Mouse (Mus musculus) embryonic facial prominence, embryonic 10.5 days (tissue): Measurements from ENCODE around the gene Pla2g6. TPM values are rescaled to one million over a fixed set of nuclear protein-coding genes. Genes with fewer than 3 reads are reported as not detected.

Experiments used
- DNase-seq: peaks from one replicate; pipeline ENCODE4 v3.0.0-alpha.2; 2017; ENCODE audit warnings: low spot score
- H3K27ac ChIP-seq: fragments of 300-500 bp; sonication (generic); replicated peaks from 2 replicates; pipeline ENCODE4 v1.5.1; 2016; ENCODE audit warnings: mild to moderate bottlenecking
- H3K27me3 ChIP-seq: fragments of 300-500 bp; sonication (generic); replicated peaks from 2 replicates; pipeline ENCODE4 v1.6.1; 2016; ENCODE audit warnings: low read depth, mild to moderate bottlenecking; ENCODE audit not compliant: poor library complexity, severe bottlenecking
- H3K36me3 ChIP-seq: fragments of 300-500 bp; sonication (generic); replicated peaks from 2 replicates; pipeline ENCODE4 v1.6.1; 2016; ENCODE audit warnings: mild to moderate bottlenecking, moderate library complexity
- H3K4me1 ChIP-seq: fragments of 300-500 bp; sonication (generic); 2 replicates; pipeline ENCODE4 v1.6.1; 2016
- H3K4me3 ChIP-seq: fragments of 300-500 bp; sonication (generic); 2 replicates; pipeline ENCODE4 v1.5.1; 2016; ENCODE audit warnings: mild to moderate bottlenecking, moderate library complexity
- H3K9me3 ChIP-seq: fragments of 300-500 bp; sonication (generic); 2 replicates; pipeline ENCODE4 v1.6.1; 2016; ENCODE audit warnings: mild to moderate bottlenecking
- WGBS: fragments of 180-500 bp; shearing (Covaris S2); methylation state at CpG from one replicate; pipeline ENCODE4 v1.1.7; 2016; 5-methylcytosine and 5-hydroxymethylcytosine counted together
- polyA plus RNA-seq: library from polyadenylated mRNA; unstranded; fragments of >200 nt; fragmentation: Nextera tagmentation; extraction: Ambion mirVana; gene quantifications from 2 replicates; pipeline ENCODE4 v1.2.1, GENCODE M21; 2016

Pla2g6 gene
- polyA plus RNA-seq, 1 experiment from 2014 or later: 18.4 TPM

DNA sequence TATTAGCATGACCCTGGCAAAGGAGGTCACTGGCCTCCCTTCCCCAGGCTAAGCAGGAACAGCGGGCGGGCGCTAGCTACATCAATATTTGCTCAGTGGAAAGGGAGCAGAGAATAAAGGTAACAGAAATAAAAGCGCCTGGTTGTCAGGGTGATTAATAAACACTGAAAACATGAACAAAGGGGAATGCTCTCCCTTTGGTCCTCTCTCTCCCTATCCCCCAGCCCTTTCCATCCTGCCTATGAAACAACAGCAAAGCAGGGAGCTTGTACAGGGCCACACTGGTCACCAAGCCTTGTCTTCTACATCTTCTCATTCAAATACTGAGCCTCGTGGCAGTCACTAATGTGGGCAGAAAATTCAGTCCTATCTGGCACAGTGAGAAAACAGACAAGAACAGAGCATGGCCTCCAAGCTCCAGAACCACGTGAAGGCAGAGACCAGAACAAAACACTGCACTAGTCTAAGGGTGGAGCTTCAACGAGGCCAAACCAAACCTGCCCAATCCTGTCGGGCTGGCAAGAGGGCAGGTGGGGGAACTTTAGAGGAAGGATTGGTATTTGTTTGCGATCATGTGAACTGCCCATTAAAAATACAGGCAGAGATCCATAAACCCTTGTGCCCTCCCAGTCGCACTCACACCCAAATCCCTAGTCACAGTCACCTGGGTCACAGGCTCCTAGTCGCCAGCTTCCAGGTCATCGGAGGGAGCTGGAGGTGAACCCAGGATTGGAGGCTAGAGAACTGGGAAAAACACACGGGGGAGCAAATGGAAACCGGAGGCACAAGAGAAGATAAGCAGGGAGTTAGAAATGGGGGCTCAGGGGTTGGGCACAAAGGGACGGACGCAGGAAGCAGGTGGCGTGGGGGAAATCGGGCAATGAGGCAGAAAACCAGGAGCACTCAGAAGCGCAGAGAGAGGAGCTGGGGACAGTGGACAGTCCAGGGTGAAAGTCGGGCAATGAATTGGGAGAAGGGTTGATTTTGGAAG, 924 bp downstream of the Pla2g6 start:
- Histone ChIP-seq H3K27me3 (no peaks in the 10 kb centered on the region), H3K4me3 (peak overlapping the region; percentile 70), H3K36me3 (no peaks in the 10 kb centered on the region), H3K27ac (peak overlapping the region; percentile 90), H3K9me3 (no peaks in the 10 kb centered on the region), H3K4me1 (peaks cover 54% of the 10 kb centered on the region)
- WGBS: 18% methylated on average over 20 of the region's 20 CpGs
- peak; percentile 60 for DNase-seq

DNA sequence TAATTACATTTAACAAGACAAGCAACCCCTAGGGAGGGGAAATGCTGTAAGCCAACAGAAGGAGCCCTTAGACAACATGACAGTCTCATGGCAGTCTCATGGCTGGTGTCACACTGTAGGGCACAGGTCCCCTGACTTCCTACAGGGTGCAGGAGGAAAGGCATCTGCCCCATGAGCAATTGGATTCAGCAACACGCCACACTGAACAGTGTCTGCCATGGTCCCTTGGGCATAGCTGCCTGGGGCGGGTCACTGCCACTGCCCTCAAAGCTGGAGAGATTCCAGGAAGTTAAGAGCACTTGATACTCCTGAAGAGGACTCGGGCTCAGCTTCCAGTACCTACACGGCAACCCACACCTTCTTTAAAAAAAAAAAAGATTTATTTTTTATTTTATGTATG, 1.9 kb downstream of the Pla2g6 start:
- Histone ChIP-seq H3K4me3 (peak overlapping the region; percentile 29; the same call in 1 of the 2 replicates), H3K27ac (peak overlapping the region; percentile 26; the same call in 1 of the 2 replicates), H3K4me1 (peaks cover 54% of the 10 kb centered on the region)

DNA sequence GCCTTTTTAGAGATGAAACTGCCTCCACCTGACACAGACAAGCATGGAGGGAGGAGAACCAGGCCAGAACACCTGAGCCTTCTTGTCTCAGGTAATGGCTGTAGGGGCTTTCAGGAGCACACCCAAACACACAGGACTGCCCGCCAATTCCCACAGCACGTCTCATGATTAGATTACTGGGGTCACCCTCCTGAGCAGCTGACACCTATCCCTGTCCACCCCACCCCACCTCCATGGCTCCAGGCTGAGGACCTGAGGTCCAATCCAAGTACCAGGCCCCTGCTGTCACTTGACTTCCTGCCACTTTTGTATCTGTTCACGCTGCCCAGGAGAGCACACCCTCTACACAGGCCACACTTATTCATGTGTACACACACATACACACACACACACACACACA, 2.4 kb downstream of the Pla2g6 start:
- WGBS: 84% methylated on average over 3 of the region's 3 CpGs
- H3K36me3 ChIP-seq: no peaks in the 10 kb centered on the region
- H3K9me3 ChIP-seq: no peaks in the 10 kb centered on the region
- DNase-seq: no peak
- H3K4me3 ChIP-seq: no peak overlapping the region
- H3K27ac ChIP-seq: 0 out of 2 replicates have a peak overlapping the region, but pooled peaks have one; percentile 69
- H3K27me3 ChIP-seq: no peaks in the 10 kb centered on the region
- peaks cover 54% of the 10 kb centered on the region for H3K4me1 ChIP-seq

More for the DNA sequence above, 1.9 kb downstream of the Pla2g6 start:
- Histone ChIP-seq H3K9me3 (no peaks in the 10 kb centered on the region), H3K27me3 (no peaks in the 10 kb centered on the region), H3K36me3 (no peaks in the 10 kb centered on the region)
- no peak for DNase-seq
- WGBS: 63% methylated on average over 4 of the region's 4 CpGs

DNA sequence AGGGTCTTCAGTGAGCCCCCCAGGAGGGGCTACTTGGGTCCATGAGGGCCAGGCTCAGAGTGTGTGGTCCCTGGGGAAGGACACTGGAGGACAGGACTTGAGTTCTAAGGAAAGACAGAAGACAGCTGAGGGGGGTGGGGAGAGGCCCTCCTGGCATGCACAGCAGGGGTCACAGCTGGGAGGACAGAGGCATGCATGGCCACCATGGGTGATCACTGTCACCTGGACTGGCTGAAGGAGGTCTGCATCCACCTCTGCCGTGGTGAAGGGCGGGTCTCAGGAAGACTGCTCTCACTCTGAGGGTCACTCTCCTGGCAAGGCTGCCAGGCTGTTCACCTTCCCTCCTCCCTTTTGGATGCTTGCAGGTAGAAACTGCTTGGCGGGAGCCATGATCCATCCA, 3.8 kb downstream of the Pla2g6 start:
- H3K27ac ChIP-seq: peak overlapping the region; percentile 69
- no peak overlapping the region for H3K4me3 ChIP-seq
- WGBS: 89% methylated on average over 3 of the region's 3 CpGs
- no peaks in the 10 kb centered on the region for H3K27me3 ChIP-seq
- DNase-seq: no peak
- H3K9me3 ChIP-seq: no peaks in the 10 kb centered on the region
- no peaks in the 10 kb centered on the region for H3K36me3 ChIP-seq
- peaks cover 54% of the 10 kb centered on the region for H3K4me1 ChIP-seq

DNA sequence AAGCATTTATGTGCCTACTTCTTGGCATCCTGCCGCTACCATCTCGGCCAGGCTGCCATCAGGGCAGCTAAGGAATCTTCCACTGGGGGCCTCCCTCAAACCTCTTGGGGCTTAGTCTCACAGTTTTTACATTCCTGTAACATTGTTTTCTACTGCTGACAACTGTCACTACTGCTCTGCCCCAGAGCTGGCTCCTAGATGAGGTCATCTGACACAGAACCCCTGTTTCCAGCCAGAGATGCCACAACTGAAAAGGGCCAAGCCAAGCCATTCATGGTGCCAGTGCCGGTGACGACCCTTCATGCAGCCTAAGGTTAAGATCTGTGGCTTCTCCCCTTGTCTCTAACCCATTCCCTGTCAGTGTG, 4.4 kb downstream of the Pla2g6 start:
- Histone ChIP-seq H3K4me3 (no peak overlapping the region), H3K27ac (peak overlapping the region; percentile 69), H3K4me1 (peaks cover 54% of the 10 kb centered on the region), H3K27me3 (no peaks in the 10 kb centered on the region), H3K9me3 (no peaks in the 10 kb centered on the region), H3K36me3 (no peaks in the 10 kb centered on the region)
- no peak for DNase-seq
- WGBS: 80% methylated on average over 4 of the region's 4 CpGs

DNA sequence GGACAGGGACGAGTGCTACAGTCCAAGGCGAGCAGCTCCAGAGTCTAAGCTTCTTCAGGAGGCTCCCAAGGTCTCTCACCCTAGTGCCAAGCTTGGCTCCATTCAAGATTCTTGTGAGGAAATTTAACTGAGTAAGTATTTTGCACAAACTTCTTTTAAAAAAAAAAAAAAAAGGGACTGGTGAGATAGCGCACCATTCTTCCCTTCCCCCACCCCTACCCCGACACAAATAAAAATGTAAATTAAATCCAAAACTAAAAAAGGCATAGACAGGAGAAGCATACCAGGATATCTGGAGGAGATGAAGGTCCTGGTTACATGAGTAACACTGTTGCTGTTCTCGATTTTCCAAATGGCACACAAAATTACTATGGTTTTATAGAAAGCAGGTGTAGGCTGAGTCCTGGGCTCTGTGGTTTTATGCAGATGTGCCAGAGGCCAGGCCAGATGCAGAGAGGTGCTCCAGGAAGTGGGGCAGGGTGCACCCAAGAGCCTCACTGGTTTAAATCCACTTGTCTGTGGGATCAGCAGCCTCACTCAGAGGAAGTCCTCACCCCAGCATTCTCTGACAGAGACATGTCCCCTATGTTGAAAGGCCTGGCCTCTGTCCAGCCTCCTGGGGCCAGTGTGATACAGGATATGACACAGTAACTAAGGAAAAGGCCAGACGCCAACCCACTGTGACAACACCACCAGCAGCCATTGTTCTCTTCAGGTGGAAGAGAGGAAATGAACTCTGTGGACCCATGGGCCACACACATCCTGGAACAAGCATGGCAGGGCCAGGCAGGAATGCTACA, 5.0 kb downstream of the Pla2g6 start:
- no peak overlapping the region for H3K4me3 ChIP-seq
- no peaks in the 10 kb centered on the region for H3K27me3 ChIP-seq
- H3K4me1 ChIP-seq: peaks cover 54% of the 10 kb centered on the region
- no peaks in the 10 kb centered on the region for H3K9me3 ChIP-seq
- no peaks in the 10 kb centered on the region for H3K36me3 ChIP-seq
- DNase-seq: no peak
- 80% methylated on average over 6 of the region's 6 CpGs for WGBS
- peak overlapping the region; percentile 69 for H3K27ac ChIP-seq

DNA sequence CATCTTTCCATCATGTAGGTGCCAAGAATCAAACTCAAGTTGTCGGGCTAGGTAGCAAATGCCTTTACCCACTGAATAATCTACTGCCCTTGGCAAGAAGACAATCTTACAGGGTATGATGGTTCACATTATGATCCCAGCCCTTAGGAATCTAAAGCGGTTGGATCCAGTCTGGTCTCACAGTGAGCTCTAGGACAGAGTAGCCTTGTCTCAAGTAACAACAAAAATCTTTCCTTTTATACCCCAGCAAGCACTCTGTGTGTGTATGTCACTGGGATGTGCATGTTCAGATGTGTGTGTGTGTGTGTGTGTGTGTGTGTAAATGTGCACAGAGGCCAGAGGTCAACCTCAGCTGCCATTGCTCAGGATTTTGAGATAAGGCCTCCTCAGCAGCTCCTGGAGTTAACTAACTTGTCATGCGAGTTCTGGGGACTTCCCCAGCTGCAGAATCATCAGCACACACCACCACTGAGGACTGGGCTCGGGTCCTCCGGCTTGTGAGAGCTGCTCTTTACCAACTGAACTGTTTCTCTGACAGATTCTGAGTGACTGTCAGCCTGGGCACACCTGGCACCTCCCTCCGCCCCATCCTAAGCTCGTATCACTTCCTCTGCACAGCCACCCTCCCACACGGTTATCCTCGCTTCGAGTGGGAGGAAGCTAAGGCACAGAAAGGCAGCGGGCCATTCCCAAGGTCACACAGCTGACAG, 5.8 kb downstream of the Pla2g6 start:
- WGBS: 76% methylated on average over 11 of the region's 11 CpGs
- Histone ChIP-seq H3K4me3 (no peak overlapping the region), H3K9me3 (no peaks in the 10 kb centered on the region), H3K36me3 (peaks cover 5% of the 10 kb centered on the region), H3K27me3 (no peaks in the 10 kb centered on the region), H3K27ac (peak overlapping the region; percentile 8; the same call in 1 of the 2 replicates), H3K4me1 (peaks cover 49% of the 10 kb centered on the region)
- no peak for DNase-seq

DNA sequence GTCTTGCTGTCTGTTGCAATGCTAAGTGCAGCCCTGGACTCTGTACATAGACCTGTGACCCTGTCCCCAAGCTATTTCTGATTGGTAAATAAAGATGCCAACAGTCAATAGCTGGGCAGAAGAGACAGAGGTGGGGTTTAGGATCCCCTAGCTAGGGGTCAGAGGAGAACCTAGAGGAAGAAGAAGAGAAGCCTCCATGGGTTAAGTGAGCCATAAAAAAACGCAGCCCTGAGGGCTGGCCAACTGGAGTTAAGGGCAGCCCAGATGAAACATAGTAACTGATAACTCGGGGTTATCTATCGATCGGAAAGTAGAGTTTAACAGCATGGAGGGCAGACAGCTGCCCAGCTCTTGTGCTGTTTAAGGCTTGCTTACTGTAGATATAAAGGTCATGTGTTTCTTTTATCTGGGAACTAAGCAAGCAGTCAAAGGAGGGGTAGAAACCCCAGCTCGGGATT, 6.4 kb downstream of the Pla2g6 start:
- Histone ChIP-seq H3K4me1 (peaks cover 42% of the 10 kb centered on the region), H3K36me3 (peaks cover 10% of the 10 kb centered on the region), H3K27ac (no peak overlapping the region), H3K4me3 (no peak overlapping the region), H3K9me3 (no peaks in the 10 kb centered on the region), H3K27me3 (no peaks in the 10 kb centered on the region)
- 86% methylated on average over 5 of the region's 5 CpGs for WGBS
- DNase-seq: no peak

DNA sequence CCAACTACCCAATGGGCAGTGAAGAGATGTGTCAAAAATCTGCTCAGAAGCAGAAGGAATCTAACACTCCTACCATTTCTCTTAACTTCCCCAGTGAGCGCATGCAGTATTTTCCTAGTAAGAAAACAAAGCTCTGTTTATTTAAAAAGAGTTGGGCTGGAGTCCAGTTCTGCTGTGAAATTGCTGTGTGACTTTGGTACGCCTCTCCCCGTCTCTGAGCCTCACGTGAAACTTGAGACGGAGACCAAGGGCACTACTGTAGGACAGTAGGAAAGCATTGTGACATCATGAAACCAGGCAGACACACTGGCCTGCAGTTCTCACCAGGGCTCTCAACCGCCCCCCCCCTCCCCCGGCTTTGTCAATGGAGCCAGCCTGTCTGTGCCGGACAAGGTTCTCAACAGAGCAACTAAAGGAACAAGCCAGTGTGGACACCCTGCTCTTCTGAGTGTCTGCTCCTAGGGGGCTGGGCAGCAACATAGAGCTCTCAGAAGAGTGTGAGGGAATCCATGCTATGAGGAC, 14.3 kb downstream of the Pla2g6 start:
- Histone ChIP-seq H3K27me3 (no peaks in the 10 kb centered on the region), H3K4me1 (0 out of 2 replicates have a peak, but pooled peaks cover 4% of the 10 kb centered on the region), H3K4me3 (no peak overlapping the region), H3K9me3 (no peaks in the 10 kb centered on the region), H3K36me3 (peaks cover 43% of the 10 kb centered on the region), H3K27ac (no peak overlapping the region)
- DNase-seq: no peak
- 73% methylated on average over 8 of the region's 8 CpGs for WGBS

DNA sequence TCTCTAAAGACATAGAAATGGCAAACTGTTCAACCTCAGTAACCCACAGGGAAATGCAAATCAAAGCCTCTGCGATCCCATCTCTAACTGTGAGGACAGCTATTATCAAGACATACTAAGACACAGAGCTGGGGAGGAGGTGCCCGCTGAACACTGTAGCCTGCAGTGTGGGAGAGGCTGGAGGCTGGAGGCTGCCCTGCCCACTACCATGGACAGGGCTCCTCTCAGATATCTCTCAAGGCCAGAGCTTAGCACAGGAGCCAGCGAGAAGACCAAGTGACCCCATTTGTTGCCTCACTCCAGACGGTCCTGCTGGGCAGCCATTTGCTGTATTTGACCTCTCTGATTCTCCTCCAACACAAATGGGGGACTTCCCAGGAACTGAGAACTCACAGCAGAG, 20.3 kb downstream of the Pla2g6 start:
- WGBS: 72% methylated on average over 4 of the region's 4 CpGs

DNA sequence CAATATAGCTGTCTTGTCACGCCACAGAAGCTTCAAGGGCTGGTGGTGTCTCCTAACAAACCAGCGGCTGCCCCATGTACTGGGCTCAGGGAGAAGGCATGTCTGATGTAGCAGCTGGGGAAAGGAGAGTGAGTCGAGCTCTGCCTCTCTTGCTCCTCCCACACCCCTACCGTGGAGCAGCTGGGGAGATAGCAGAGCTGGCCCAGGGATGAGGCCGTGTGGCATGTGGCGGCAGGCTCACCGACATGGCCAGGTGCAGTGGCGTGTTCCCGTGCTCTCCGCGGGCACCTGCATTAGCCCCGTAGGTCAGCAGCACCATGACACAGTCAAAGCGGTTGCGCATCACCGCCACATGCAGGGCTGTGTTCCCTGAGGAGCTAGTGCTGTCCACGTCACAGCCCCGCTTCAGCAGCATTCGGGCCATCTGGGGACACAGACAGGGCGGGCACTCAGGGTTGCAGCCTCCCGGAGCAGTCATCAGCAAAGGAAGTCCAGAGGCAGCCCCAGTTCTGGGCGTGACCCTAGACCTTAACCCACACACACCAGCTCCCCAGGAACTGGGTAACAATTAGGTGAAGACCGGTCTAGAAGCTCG, 22.1 kb downstream of the Pla2g6 start:
- H3K4me1 ChIP-seq: no peaks in the 10 kb centered on the region
- no peak for DNase-seq
- H3K27me3 ChIP-seq: no peaks in the 10 kb centered on the region
- H3K27ac ChIP-seq: no peak overlapping the region
- peaks cover 65% of the 10 kb centered on the region for H3K36me3 ChIP-seq
- 84% methylated on average over 23 of the region's 23 CpGs for WGBS
- no peak overlapping the region for H3K4me3 ChIP-seq
- no peaks in the 10 kb centered on the region for H3K9me3 ChIP-seq

More for the DNA sequence above, 20.3 kb downstream of the Pla2g6 start:
- H3K4me1 ChIP-seq: no peaks in the 10 kb centered on the region
- H3K27ac ChIP-seq: no peak overlapping the region
- no peak for DNase-seq
- no peaks in the 10 kb centered on the region for H3K27me3 ChIP-seq
- peaks cover 67% of the 10 kb centered on the region for H3K36me3 ChIP-seq
- no peak overlapping the region for H3K4me3 ChIP-seq
- no peaks in the 10 kb centered on the region for H3K9me3 ChIP-seq
